Mouse (Mus musculus) forebrain, embryonic 11.5 days (tissue): ENCODE measurements around the gene Fzd2. TPM values are rescaled to one million over a fixed set of nuclear protein-coding genes. Genes with fewer than 3 reads are reported as not detected.

Experiments
- ATAC-seq: fragments of 200-750 bp; cut with Nextera tagmentation; replicated peaks from 2 replicates; pipeline ENCODE4 v1.8.0; 2017; ENCODE audit warnings: moderate TSS enrichment; ENCODE audit not compliant: low FRiP score
- DNase-seq: peaks from one replicate; pipeline ENCODE4 v3.0.0-alpha.2; 2017; ENCODE audit warnings: low spot score
- H3K27ac ChIP-seq: fragments of 300-500 bp; sonication (generic); 2 replicates; pipeline ENCODE4 v1.5.1; 2014; ENCODE audit warnings: low read depth, low read length
- H3K27me3 ChIP-seq: fragments of 300-500 bp; sonication (generic); 2 replicates; pipeline ENCODE4 v1.6.1; 2014; ENCODE audit warnings: mild to moderate bottlenecking, low read length, mixed read lengths; ENCODE audit not compliant: control insufficient read depth, insufficient read depth
- H3K36me3 ChIP-seq: fragments of 300-500 bp; sonication (generic); 2 replicates; pipeline ENCODE4 v1.6.1; 2014; ENCODE audit warnings: mild to moderate bottlenecking, low read length, moderate library complexity, mixed read lengths; ENCODE audit not compliant: control insufficient read depth, insufficient read depth
- H3K4me1 ChIP-seq: fragments of 300-500 bp; sonication (generic); replicated peaks from 2 replicates; pipeline ENCODE4 v1.6.1; 2014; ENCODE audit warnings: low read length, mixed read lengths; ENCODE audit not compliant: control insufficient read depth, insufficient read depth
- H3K4me2 ChIP-seq: fragments of 300-500 bp; sonication (generic); 2 replicates; pipeline ENCODE4 v1.6.1; 2014; ENCODE audit warnings: low read depth, mild to moderate bottlenecking, low read length, moderate library complexity, mixed read lengths; ENCODE audit not compliant: severe bottlenecking
- H3K4me3 ChIP-seq: fragments of 300-500 bp; sonication (generic); 2 replicates; pipeline ENCODE4 v1.5.1; 2014; ENCODE audit warnings: low read depth, low read length
- H3K9ac ChIP-seq: fragments of 300-500 bp; sonication (generic); 2 replicates; pipeline ENCODE4 v1.6.1; 2014; ENCODE audit warnings: low read length
- H3K9me3 ChIP-seq: fragments of 300-500 bp; sonication (generic); 2 replicates; pipeline ENCODE4 v1.6.1; 2016; ENCODE audit warnings: low read length, mixed read lengths; ENCODE audit not compliant: control insufficient read depth
- WGBS: fragments of 180-500 bp; shearing (Covaris S2); extraction: QIAGEN DNeasy Blood & Tissue Kit; methylation state at CpG from one replicate; pipeline ENCODE4 v1.1.7; 2014; 5-methylcytosine and 5-hydroxymethylcytosine counted together
- polyA plus RNA-seq: library from polyadenylated mRNA; unstranded; fragments of >200 nt; fragmentation: Nextera tagmentation; extraction: Ambion mirVana; gene quantifications from 2 replicates; pipeline ENCODE4 v1.2.1, GENCODE M21; 2014

The Fzd2 gene
- polyA plus RNA-seq, 1 experiment from 2014 or later, result 45.2 TPM

DNA sequence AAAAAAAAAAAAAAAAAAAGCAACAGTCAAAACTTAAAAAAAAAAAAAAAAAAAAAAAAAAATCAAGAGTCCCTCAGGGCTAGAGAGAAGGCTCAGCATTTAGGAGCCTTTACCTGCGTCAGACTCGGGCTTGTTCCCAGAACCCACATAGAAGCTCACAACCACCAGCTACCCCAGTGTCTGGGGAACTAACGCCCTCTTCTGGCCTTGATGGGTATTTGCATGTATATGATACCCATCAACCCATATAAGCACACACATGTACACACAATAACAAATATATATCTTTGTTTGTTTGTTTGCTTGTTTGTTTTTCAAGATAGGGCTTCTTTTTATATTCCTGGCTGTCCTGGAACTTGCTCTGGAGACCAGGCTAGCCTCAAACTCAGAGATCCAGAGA, 16.6 kb upstream of the Fzd2 start:
- H3K4me2 ChIP-seq, result no peak overlapping the region
- H3K27me3 ChIP-seq, result no peaks in the 10 kb centered on the region
- H3K36me3 ChIP-seq, result no peaks in the 10 kb centered on the region
- H3K27ac ChIP-seq, result no peak overlapping the region
- no peak overlapping the region for H3K9ac ChIP-seq
- no peak overlapping the region for H3K4me3 ChIP-seq
- peaks cover 4% of the 10 kb centered on the region for H3K4me1 ChIP-seq
- 63% methylated on average over 3 of the region's 3 CpGs for WGBS
- no peak for ATAC-seq
- no peaks in the 10 kb centered on the region for H3K9me3 ChIP-seq
- DNase-seq, result no peak

DNA sequence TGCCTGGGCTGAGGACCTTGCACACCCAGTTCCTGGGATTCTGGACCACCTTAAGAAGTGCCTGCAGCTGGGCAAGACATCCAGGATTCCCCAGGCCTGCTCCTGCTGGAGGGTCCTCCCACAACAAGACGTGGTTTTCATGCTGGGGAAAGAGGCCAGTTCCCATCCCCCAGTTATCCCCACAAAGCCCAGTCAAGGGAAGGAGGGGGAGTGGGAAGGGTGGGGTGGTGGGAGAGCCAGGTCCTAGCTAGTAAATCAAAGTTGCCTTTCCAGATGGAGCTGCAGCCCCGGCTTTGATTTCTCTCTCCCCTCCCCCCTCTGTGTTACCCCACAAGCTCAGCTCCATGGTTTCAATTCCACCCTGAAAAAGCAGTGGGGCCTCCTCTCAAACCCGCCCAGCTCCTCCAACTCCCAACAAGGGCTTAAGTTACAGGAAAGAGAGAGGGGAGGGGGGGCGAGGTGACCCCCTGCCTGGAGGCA, 8.8 kb upstream of the Fzd2 start:
- peak; percentile 80 for ATAC-seq
- Histone ChIP-seq H3K4me2 (peak overlapping the region; percentile 28), H3K4me3 (no peak overlapping the region), H3K27ac (peak overlapping the region; percentile 82), H3K9ac (peak overlapping the region; percentile 38), H3K27me3 (no peaks in the 10 kb centered on the region), H3K4me1 (peaks cover 8% of the 10 kb centered on the region), H3K36me3 (no peaks in the 10 kb centered on the region), H3K9me3 (no peaks in the 10 kb centered on the region)
- DNase-seq, result peak; percentile 73
- WGBS, result 0% methylated on average over 3 of the region's 4 CpGs

DNA sequence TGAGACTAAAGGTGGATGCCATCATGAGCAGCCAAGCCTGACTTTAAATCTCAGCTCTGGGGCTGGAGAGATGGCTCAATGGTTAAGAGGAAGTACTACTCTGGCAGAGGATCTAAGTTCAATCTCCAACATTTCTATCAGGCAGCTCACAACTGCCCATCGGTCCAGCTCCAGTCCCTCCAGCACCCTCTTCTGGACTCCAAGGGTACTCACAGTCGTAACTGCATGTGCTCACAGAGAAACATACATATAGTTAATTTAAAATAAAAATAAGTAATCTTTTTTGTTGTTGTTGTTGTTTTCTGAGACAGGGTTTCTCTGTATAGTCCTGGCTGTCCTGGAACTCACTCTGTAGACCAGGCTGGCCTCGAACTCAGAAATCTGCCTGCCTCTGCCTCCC, 4.3 kb upstream of the Fzd2 start:
- ATAC-seq (no peak), DNase-seq (no peak)
- WGBS, result 89% methylated on average over 3 of the region's 3 CpGs
- Histone ChIP-seq H3K9ac (no peak overlapping the region), H3K4me2 (no peak overlapping the region), H3K9me3 (no peaks in the 10 kb centered on the region), H3K4me3 (no peak overlapping the region), H3K4me1 (peaks cover 9% of the 10 kb centered on the region), H3K27ac (no peak overlapping the region), H3K36me3 (no peaks in the 10 kb centered on the region), H3K27me3 (no peaks in the 10 kb centered on the region)

DNA sequence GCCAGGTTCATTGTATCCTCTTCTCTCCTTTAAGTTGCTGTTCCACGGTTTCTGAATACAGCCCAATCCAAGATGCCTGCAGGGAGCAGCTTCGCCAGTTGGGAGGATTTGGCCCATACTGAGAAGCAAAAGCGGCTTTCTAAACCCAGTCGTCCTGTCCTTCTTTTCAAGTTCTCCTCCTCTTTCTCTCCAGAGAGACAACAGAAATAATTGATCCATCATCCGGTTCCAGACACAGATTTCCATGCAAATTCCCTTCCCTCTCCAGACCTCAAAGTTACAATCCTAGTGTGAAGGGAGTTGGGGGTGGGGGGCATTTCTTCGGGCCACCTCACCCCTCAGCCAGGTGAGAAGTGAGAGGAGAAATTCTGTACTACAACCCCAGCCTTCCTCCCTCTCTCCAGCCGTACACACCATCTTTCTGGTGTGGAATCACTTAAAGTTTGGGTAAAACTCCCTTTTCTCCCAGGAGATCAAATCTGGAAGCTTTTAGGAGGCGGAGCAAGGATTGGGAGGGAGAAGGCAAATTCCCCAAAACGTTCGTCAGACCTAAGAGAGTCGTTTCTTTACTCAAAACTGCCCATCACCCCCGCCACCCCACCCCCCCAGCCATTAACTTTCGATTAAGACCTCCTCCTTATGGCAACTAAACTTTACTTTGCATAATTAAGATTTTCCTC, 1.2 kb upstream of the Fzd2 start:
- Histone ChIP-seq H3K4me2 (peak overlapping the region; percentile 63), H3K36me3 (no peaks in the 10 kb centered on the region), H3K4me1 (peaks cover 4% of the 10 kb centered on the region; the same call in 1 of the 2 replicates), H3K27me3 (no peaks in the 10 kb centered on the region), H3K9me3 (no peaks in the 10 kb centered on the region), H3K9ac (peak overlapping the region; percentile 63), H3K27ac (peak overlapping the region; percentile 100), H3K4me3 (peak overlapping the region; percentile 78)
- ATAC-seq (peak; percentile 1; the same call in 1 of the 2 replicates), DNase-seq (peak; percentile 62)
- WGBS, result 1% methylated on average over 13 of the region's 13 CpGs

DNA sequence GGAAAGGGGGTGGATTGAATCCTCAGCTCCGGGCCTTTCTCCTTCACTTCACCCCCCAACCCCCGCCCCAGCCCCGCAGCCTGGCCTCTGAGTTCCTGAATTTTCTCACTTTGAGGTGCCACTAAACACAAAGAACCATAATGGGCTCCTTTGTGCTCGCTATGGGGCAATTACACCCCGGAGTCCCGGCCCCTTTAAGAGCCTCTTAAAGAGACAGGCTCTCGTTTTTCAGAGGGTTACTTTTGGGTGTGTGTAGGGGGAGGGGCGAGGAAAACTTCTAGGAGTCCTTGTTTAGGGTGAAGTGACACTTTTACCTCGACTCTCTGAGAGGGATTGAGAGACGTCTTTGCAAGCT, 723 bp upstream of the Fzd2 start:
- Histone ChIP-seq H3K9ac (peak overlapping the region; percentile 63), H3K4me2 (peak overlapping the region; percentile 63), H3K9me3 (no peaks in the 10 kb centered on the region), H3K36me3 (no peaks in the 10 kb centered on the region), H3K4me3 (peak overlapping the region; percentile 78), H3K27me3 (no peaks in the 10 kb centered on the region), H3K4me1 (peaks cover 6% of the 10 kb centered on the region), H3K27ac (peak overlapping the region; percentile 100)
- 2% methylated on average over 10 of the region's 10 CpGs for WGBS
- ATAC-seq, result peak; percentile 65
- peak; percentile 92 for DNase-seq

DNA sequence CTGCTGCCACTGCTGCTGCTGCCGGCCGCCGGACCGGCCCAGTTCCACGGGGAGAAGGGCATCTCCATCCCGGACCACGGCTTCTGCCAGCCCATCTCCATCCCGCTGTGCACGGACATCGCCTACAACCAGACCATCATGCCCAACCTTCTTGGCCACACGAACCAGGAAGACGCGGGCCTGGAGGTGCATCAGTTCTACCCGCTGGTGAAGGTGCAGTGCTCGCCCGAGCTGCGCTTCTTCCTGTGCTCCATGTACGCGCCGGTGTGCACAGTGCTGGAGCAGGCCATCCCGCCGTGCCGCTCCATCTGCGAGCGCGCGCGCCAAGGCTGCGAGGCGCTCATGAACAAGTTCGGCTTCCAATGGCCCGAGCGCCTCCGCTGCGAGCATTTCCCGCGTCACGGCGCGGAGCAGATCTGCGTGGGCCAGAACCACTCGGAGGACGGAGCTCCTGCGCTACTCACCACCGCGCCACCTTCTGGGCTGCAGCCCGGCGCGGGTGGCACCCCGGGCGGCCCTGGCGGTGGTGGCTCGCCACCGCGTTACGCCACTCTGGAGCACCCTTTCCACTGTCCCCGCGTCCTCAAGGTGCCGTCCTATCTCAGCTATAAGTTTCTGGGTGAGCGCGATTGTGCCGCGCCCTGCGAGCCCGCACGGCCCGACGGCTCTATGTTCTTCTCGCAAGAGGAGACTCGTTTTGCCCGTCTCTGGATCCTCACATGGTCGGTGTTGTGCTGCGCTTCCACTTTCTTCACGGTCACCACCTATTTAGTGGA, 769 bp downstream of the Fzd2 start:
- H3K4me2 ChIP-seq, result peak overlapping the region; percentile 70
- peaks cover 20% of the 10 kb centered on the region for H3K4me1 ChIP-seq
- H3K36me3 ChIP-seq, result no peaks in the 10 kb centered on the region
- no peaks in the 10 kb centered on the region for H3K9me3 ChIP-seq
- peak overlapping the region; percentile 78 for H3K4me3 ChIP-seq
- peak; percentile 35 for ATAC-seq
- WGBS, result under 1% methylated on average over 74 of the region's 74 CpGs
- H3K27ac ChIP-seq, result peak overlapping the region; percentile 100
- peak overlapping the region; percentile 99 for H3K9ac ChIP-seq
- DNase-seq, result peak; percentile 80
- H3K27me3 ChIP-seq, result no peaks in the 10 kb centered on the region

DNA sequence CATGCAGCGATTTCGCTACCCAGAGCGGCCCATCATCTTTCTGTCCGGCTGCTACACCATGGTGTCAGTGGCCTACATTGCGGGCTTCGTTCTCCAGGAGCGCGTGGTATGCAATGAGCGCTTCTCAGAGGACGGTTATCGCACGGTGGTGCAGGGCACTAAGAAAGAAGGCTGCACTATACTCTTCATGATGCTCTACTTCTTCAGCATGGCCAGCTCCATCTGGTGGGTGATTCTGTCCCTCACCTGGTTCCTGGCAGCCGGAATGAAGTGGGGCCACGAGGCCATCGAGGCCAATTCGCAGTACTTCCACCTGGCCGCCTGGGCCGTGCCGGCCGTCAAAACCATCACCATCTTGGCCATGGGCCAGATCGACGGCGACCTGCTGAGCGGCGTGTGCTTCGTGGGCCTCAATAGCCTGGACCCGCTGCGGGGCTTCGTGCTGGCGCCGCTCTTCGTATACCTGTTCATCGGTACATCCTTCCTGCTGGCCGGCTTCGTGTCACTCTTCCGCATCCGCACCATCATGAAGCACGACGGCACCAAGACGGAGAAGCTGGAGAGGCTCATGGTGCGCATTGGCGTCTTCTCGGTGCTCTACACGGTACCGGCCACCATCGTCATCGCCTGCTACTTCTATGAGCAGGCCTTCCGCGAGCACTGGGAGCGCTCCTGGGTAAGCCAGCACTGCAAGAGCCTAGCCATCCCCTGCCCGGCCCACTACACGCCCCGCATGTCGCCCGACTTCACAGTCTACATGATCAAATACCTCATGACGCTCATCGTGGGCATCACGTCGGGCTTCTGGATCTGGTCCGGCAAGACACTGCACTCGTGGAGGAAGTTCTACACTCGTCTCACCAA, 1.6 kb downstream of the Fzd2 start:
- H3K9me3 ChIP-seq, result no peaks in the 10 kb centered on the region
- ATAC-seq, result no peak
- WGBS, result under 1% methylated on average over 62 of the region's 62 CpGs
- H3K4me1 ChIP-seq, result peaks cover 29% of the 10 kb centered on the region
- peak overlapping the region; percentile 100 for H3K27ac ChIP-seq
- peak overlapping the region; percentile 70 for H3K4me2 ChIP-seq
- peak overlapping the region; percentile 78 for H3K4me3 ChIP-seq
- H3K36me3 ChIP-seq, result no peaks in the 10 kb centered on the region
- H3K9ac ChIP-seq, result peak overlapping the region; percentile 99
- peak; percentile 85 for DNase-seq
- no peaks in the 10 kb centered on the region for H3K27me3 ChIP-seq

DNA sequence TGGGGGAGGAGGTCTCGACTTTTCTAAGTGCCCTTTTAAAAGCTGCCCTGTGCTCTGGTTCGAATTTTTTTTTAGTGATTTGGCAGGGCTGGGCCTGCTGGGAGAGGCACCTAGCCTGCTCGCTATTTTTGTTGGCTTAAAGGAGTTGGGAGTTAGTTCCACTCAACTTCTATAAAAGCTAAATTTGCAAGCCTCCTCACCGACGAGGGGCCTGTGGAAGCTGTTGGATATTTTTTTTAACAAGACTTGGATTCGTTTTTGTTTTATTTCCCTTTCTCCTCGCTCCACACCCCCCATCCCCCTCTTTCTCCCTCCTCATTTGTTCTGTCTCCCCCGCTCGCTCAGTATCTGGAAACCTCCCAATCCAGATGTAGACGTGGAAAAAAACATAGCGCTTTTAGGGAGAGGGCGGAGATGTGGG, 2.6 kb downstream of the Fzd2 start:
- no peak for DNase-seq
- peaks cover 30% of the 10 kb centered on the region for H3K4me1 ChIP-seq
- no peaks in the 10 kb centered on the region for H3K9me3 ChIP-seq
- H3K27me3 ChIP-seq, result no peaks in the 10 kb centered on the region
- ATAC-seq, result no peak
- H3K4me2 ChIP-seq, result peak overlapping the region; percentile 70
- WGBS, result under 1% methylated on average over 12 of the region's 12 CpGs
- H3K9ac ChIP-seq, result peak overlapping the region; percentile 99
- no peaks in the 10 kb centered on the region for H3K36me3 ChIP-seq
- H3K27ac ChIP-seq, result peak overlapping the region; percentile 53; the same call in 1 of the 2 replicates
- H3K4me3 ChIP-seq, result peak overlapping the region; percentile 78
